Mouse (Mus musculus) cerebellum, postnatal 4 days (tissue): ENCODE results near the gene Osbpl8.
A peak's percentile ranks its signal among the peaks of the same experiment; 100 is the strongest.
"Not testable (repeated sequence)": the region's sequence is repeated elsewhere in the genome, so short reads cannot be mapped to it uniquely, and the experiment has no call there.

Experiments used
- DNase-seq, 2 experiments: peaks; one replicate each; pipeline ENCODE4 v3.0.0; 2022; ENCODE audit warnings: low spot score in 2 of 2, mixed read lengths in 1 of 2

Gene Osbpl8

GRCm38 (mm10) chr10:111164304-111165218 lies at the start of gene Osbpl8:
Gene Osbpl8 (plus strand): TSS chr10:111164752.
- peak; percentile 99 to 100 for DNase-seq

- DNase-seq: no peak
Measured at GRCm38 (mm10) chr10:111117198-111117845, 47.2 kb upstream of the Osbpl8 start.

GRCm38 (mm10) chr10:111118292-111118691 lies 46.3 kb upstream of the Osbpl8 start:
- DNase-seq: no peak

- DNase-seq: no peak
Measured at GRCm38 (mm10) chr10:111118991-111119650, 45.4 kb upstream of the Osbpl8 start.

GRCm38 (mm10) chr10:111119756-111120155 lies 44.8 kb upstream of the Osbpl8 start:
- no peak for DNase-seq

- DNase-seq: no peak
Measured at GRCm38 (mm10) chr10:111122864-111123398, 41.6 kb upstream of the Osbpl8 start.

DNA sequence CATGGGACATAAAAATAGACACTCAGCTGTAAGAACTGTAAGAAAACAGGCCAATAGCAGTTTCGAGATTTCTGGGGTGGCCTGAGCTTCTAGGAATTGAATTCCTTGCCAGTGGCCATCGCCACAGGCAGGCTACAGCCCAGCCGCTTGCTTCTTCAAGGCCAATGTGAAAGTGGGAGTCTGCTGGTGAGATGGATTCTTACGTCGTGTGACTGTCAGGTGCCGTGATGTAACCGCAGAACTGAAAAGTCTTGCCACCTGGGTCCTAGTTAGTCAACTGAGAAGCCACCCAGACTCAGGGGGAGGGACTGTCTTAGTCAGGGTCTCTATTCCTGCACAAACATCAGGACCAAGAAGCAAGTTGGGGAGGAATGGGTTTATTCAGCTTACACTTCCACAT lies 40.4 kb upstream of the Osbpl8 start:
- no peak for DNase-seq

DNA sequence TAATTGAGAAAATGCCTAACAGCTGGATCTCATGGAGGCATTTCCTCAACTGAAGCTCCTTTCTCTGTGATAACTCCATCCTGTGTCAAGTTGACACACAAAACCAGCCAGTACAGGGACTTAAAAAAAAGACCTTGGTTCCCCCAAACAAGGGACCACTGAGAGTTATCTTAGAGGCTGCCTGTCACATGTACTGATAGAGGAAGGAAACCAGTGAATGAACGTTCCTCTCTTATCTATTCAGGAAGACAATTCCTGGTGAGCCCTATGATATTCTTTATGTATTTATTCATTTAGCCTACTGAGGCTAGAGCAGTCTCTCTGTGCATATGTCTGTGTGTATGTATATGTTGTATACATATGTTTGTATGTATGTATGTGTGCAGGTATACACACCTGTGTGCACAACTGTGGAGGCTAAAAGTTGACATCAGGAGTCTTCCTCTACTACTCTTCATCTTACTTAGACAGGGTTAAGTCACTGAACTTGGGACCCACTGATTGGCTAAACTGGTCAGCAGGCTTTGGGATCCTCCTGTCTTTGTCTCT lies 39.7 kb upstream of the Osbpl8 start:
- DNase-seq: no peak

DNA sequence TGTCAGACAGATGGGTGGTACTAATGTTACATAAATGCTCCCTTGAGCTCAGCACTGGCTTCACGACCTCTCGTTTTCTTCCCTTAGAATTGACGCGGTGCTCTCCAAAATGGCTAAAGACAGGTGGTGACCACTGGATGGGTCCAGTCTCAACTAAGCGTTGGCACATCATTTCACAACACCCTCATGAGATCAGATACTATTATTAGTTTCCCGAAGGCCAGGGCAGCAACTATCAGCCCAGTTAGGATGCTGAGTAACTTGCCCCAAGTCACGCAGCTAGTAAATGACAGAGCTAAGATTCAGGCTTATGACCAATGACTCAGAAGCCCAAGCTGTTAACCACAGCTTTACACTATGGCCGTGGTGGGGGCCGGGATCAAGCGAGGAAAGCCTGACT lies 37.2 kb upstream of the Osbpl8 start:
- DNase-seq: no peak

DNA sequence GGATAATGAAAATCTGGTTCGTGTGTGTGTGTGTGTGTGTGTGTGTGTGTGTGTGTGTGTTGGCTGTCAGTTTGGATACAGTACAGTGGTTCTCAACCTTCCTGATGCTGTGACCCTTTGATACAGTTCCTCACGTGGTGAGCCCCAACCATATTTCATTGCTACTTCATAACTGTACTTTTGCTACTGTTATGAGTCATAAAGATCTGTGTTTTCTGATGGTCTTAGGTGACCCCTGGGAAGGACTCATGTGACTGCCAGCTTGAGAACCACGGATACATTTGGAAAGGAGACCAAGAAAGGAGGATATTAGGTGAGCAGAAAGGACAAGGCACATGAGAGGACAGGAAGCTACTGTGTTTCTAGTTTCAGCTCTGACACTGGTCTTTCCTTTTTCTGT lies 36.1 kb upstream of the Osbpl8 start:
- no peak for DNase-seq

DNA sequence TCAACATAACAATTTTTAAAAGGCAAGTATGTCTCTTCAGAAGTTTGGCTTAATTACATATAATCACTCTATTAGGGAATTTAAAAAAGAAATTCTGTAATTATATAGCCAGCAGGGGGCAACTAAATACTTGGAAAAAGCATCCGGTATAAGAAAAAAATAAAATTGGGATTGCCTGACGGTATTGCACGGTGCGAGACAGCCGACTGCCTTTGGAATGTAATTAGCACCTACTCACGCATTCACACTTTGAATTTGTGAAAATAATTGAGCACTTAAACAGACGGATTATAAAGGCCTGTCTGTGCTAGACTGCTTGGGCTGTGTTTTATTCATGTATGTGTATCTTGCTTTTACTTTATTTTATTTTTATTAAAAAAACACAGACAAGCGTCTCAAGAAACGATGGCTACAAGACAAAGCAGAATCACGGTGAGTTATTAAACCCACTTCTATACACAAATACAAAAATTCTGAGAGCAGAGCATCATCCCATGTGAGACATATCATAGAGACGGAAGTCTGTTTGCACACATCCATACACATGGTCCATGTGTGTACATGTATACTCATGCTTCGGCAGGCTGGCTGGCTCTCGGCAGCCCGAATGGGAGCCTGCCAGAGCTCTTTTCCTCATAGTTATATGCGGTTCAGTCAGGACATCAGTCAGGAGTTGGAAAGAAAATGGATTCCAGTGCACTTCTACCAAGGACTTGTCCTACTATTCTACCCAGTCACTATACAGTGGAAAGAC lies 34.5 kb upstream of the Osbpl8 start:
- DNase-seq: no peak

DNA sequence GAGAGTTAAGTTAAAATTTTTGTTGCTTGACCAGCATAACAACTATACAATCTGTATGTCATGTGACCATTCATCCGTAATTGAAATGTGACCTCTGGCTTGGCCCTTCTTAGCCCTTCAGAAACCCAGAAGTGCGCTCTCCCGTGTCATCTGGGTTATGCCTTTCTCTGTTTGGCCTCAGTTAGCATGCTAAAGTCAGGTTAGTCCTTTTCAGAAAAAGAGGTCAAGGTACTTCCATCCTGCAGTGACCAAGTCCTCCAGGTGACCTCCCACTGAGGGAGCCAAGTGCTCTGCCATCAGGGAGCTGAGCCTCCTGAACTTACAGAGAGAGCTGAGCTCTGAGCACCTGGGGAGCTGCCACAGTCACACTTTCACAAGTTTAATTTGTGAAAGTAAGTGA lies 33.7 kb upstream of the Osbpl8 start:
- no peak for DNase-seq

GRCm38 (mm10) chr10:111133271-111133670 lies 31.3 kb upstream of the Osbpl8 start:
- DNase-seq: no peak

GRCm38 (mm10) chr10:111133936-111134335 lies 30.6 kb upstream of the Osbpl8 start:
- no peak for DNase-seq

DNA sequence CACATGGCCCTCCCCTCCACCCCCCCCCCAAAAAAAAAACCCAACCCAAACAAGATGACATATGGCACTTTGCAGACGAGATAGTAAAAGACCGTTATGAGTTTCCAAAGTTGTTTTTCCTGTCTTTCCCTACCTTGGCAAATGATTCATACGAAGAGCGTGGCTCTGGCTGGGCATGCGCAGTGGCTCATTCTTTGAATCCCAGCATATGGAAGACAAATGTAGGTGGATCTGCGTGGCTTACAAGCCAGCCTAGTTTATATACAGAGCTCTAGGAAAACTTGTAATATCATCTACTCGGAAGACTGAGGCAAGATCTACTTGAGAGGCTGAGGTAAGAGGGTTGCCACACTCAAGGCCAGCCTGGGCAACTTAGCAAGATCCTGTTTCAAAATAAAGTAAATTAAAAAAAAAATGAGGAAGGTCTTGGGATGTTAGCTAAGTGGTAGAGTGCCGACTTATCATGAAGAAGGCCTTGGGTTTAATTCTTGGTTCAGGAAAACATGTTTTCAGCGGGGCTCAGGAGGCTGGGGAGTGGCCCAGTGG lies 30.1 kb upstream of the Osbpl8 start:
- no peak for DNase-seq

DNA sequence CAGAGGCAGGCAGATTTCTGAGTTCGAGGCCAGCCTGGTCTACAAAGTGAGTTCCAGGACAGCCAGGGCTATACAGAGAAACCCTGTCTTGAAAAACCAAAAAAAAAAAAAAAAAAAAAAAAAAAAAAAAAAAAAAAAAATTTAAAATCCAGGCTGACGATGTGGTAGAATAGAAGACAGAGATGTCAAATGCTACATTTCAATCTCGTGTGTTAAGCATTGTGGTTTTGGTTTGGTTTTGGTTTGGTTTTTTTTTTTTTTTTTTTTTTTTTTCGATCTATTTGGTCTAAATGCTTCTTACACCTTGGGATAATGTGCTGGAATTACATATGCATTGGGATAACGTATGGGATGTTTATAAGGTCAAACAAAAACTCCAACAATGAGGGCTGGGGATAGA lies 28.2 kb upstream of the Osbpl8 start:
- DNase-seq: not testable (repeated sequence)

GRCm38 (mm10) chr10:111137905-111138304 lies 26.6 kb upstream of the Osbpl8 start:
- DNase-seq: no peak

DNA sequence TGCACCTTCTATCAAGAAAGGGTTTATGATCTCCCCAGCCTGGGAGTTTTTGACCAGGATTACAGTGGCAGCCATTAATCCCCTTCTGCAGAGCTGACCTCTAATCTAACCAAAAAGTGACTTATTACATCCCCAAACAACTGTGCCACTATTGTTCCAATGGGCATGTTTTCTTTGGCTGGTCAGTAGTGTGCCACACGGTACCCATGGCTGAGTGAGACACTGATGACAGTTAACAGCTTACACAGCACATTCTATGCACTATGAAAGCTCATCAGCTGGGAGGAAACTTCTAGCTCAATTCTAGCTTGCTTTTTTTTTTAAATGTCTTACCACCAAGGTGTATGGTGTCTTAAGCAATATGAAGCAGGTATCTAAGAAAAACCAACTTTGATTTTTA lies 25.4 kb upstream of the Osbpl8 start:
- no peak for DNase-seq

GRCm38 (mm10) chr10:111139881-111140280 lies 24.7 kb upstream of the Osbpl8 start:
- no peak for DNase-seq

GRCm38 (mm10) chr10:111144371-111144959 lies 20.1 kb upstream of the Osbpl8 start:
- no peak for DNase-seq

- no peak for DNase-seq
Measured at GRCm38 (mm10) chr10:111149761-111150160, 14.8 kb upstream of the Osbpl8 start.
